Mouse (Mus musculus) inflammation-experienced regulatory T-cells, adult 6 months (primary cell): ENCODE measurements around the gene Gna15. TPM values are rescaled to one million over a fixed set of nuclear protein-coding genes. Genes with fewer than 3 reads are reported as not detected.

ENCODE experiments used
- ATAC-seq: one replicate; pipeline ENCODE4 v1.8.0; 2017
- polyA plus RNA-seq, 3 experiments: library from polyadenylated mRNA; unstranded; fragments of 100-300 nt; shearing (Covaris generic); gene quantifications; one replicate each; pipeline ENCODE4 v1.2.1; 2017

Gna15 gene
- polyA plus RNA-seq, 3 experiments from 2014 or later = 23.1 to 102 (median 24.3) TPM

DNA sequence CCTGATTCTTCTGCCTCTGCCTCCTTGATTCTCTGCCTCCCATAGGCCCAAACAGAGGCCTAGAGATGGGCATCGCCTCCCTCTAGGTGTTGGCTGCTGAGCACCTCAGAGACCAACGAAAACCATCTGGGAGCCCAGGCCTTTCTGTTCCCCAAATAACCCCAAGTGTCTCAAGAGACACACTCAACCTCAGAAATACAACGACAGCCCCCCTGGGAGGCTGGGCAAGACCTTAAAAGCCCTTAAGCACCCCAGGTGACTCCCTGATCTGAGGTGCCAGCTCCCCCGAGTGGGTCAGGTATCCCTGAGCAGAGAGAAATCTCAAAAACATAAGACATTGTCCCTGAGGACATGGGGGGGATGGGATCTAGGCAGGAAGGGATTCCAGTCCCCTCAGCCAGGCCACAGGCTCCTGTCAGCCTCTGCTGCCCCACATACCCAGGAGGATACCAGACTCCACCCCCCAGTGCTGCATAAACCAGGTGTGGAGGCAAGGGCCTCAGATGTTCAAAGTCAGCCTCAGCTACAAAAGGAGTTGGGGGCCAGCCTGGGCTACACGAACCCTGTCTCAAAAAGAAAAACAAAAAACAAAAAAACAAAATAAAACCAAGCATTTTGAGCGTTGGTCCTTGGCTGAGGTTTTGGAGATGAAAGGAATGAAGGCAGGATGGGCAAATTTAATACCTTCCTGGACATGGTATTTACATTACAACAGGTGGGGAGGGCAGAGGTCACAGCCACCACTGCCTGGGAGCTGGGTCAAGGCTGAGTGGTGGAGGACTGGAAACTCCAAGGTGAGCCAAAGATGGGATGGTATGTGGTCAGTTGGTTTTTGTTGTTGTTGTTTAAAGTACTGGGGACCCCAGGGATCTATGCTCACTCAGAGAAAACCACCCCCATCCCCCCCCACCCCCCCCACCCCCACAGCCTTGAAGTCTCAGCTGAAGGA is 30.1 kb upstream of the Gna15 start:
- ATAC-seq = no peak

DNA sequence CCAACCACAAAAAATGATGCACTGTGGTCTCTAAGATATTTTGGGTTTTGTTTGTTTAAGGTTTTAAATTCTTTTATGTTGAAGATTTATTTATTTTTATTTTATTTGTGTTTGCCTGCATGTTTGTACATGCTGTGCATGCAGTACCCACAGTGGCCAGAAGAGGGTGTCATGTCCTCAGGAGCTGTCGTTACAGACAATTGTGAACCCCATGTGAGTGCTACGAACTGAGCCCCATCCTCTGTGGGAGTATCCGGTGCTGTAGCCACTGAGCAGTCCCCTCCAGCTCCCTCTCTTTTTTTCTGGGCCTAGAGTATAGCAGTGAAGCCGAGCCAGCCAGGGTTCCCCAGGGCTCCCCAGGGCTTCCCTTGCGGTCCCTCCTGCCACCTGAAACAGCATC is 29.2 kb upstream of the Gna15 start:
- no peak for ATAC-seq

DNA sequence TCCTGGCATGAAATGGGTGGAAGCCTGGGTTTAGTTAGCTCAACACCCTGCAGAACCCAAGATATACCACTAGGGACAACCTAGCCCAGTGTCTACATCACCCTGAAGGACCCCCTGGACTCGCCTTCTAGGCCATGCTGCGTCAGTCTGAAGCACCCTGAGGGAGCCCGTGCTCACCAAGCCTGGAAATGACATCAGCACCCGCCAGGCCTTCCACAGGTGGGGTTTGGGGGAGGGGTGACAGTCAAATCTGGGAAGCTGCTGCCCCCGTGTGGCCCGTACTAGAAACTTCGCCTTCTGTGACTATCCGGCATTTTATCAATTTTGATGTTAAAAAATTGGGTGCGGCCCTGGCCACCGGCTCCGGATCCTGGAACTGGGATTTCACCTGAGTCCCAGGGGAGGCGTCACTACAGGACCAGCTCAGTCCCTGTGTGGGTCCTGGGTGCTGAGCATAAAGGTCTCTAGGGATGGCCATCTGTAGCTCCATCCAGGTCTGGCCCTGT is 27.6 kb upstream of the Gna15 start:
- ATAC-seq = peak; percentile 92

DNA sequence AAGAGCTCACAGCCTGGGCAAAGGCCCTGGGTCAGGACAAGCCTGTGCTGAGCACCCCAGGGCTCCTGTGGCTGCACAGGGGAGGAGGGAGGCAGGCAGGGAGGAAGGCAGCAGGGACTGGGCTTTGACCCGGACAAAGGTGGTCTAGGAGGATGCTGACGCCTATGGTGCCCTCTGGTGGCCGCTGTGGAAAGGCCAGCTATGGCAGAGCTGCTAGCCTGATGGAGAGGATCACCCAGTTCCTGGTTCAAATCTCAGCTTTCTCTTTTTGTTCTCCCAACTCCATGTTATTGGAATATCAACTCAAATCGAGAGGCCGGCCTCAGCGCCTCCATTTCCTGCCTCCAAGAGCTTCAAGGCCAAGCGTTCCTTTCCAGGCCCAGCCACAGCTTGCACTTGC is 26.2 kb upstream of the Gna15 start:
- ATAC-seq = peak; percentile 28

DNA sequence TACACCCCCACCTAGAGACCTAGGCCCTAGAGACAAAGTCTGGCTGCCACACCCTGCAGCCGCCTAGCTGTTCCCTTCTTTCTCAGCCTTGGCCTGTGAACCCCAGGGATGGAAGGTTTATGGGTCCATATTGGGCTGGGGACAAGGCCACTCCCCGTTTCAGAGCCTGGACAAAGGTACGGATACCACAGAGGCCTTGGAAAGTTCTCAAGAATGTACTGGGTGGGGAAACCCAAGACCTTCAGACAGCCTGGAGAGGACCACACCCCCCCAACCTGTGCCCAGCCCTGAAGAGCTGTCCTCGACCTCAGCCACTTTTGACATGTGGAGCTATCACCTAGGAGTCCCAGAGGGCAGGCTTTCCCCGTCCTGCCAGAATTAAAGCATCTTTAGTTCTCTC is 24.9 kb upstream of the Gna15 start:
- no peak for ATAC-seq

DNA sequence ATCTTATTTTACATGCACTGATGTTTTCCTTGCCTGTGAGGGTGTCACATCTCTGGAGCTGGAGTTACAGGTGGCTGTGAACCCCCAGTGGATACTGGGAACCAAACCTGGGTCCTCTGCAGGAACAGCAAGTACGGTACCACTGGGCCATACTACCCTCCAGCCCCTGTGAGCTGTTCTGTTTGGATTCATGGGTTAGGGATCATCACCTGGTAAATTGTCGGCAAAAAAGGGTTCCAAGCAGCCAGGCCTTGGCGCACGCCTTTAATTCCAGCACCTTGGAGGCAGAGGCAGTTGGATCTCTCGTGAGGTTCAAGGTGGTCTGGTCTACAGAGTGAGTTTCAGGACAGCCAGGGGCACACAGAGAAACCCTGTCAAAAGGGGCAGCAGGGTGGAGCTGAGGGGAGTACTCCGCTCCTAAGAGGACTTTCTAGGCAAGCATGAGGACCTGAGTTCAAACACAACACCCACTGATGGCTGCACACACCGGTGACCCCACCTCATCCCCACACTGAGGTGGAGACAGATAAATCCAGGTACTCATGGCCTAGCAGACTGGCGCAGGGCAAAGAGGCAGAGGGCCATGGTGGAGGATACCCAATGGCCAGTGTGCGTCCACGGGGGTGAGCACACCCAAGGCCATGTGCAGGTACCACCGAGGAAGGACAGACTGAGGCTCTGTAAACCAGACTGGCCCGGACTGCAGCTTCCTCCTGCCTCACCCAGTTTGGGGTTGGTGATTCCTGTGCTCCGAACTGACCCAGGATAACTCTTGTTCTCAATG is 23.0 kb upstream of the Gna15 start:
- no peak for ATAC-seq

DNA sequence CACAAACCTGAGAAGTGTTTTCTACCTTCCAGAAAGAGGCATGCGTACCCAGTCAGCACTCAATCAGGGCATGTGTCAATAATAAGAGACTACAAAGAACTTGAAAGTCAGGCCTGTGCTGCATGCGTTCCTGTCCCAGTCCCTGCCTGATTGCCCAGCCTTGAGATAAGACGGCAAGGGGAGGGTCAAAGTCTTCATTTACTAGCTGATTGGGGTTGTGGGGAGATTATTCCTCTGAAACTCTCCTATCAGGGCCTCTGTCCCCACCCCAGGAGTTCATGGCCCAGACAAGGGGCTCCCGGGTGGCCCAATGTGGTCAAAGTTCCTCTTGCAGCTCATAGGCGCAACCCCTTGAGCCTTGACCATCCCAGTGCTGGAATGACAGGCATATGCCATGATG is 22.3 kb upstream of the Gna15 start:
- no peak for ATAC-seq

DNA sequence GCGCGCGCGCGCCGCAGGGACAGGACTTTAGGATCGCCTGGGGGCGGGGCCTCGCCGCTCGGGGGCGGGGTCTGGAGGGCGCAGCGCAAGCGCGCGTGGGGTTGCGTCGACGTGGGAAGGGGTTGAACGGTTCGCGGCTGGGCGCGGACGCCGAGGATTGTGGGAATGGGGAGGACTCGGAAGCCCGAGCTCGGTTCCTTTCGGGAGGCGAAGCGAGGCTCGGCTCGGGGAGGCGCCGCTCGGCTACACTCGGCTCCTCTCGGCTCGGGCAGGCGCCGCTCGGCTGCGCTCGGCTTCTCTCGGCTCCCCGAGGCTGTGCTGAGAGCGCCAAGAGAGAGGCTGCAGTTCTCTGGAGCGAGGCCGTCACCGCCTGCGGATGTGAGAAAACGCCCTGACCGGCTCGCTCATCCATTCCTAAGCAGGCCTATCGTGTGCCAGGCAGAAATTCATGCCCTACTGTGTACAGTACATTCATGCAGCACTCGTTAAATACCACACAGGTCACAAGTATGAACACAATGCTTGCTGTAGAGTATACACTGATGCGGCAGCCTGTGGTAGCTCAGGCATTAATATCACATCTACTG is 21.2 kb upstream of the Gna15 start, which contains the start of gene Gna11:
Gna11 (minus strand) TSS at position 30 of the 587 bp plus-strand sequence.
- ATAC-seq = peak; percentile 96

DNA sequence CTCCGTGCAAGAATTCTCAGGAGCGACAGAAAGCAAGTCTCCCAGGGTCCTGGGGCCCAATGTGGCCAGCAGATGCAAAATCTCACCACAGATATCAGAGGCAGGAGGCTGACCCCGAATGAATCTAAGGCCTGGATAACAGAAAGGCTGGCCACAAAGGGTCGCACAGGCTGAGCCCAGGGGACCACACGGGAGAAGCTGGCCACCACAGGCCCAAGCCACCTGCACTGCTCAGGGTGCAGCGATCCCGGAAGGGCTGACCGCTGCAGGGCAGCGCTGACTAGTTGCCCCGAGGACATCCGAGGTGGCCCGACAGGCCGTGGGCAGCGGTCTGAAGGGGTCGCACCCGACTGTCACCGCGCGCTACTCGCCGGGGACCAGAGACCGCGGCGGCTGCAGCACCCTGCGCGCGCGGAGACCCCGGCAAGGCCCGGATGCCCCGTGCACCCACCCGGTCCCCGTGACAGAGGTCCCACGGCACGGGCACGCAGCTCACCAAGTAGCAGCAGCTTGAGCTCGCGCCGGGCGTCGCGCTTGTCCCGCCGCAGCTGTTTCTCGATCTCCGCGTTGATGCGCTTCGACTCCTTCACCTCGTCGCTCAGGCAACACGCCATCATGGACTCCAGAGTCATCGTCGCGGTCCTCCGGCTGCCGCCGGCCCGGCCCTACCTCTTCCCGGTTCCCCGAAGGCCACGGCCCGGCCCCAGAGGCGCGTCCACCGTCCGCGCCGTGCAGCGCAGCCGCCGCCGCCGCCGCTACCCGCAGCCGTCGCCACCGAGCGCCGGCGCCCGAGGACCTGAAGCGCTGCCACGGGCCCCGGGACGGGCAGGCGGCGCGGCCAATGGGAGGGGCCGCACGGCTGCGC is 20.5 kb upstream of the Gna15 start:
- ATAC-seq = peak; percentile 5

DNA sequence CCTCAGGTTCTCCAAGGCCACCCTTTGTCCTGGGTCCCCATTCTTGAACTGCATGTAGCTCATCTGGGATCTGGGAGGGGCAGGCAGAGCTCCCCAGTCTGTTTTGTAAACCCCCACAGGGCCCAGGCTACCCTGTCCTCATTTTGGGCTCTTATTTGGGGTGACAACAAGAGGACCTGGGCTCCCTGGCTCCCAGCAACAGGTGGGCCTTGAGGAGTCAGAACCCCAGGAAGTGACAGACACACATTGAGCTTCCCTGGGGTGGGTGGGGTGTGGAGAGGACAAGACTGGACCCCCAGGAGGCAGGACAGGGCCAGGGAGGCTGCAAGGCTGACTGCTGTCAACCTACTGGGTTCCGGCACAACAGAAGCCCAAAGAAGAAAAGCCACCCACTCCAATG is 19.6 kb upstream of the Gna15 start:
- no peak for ATAC-seq

DNA sequence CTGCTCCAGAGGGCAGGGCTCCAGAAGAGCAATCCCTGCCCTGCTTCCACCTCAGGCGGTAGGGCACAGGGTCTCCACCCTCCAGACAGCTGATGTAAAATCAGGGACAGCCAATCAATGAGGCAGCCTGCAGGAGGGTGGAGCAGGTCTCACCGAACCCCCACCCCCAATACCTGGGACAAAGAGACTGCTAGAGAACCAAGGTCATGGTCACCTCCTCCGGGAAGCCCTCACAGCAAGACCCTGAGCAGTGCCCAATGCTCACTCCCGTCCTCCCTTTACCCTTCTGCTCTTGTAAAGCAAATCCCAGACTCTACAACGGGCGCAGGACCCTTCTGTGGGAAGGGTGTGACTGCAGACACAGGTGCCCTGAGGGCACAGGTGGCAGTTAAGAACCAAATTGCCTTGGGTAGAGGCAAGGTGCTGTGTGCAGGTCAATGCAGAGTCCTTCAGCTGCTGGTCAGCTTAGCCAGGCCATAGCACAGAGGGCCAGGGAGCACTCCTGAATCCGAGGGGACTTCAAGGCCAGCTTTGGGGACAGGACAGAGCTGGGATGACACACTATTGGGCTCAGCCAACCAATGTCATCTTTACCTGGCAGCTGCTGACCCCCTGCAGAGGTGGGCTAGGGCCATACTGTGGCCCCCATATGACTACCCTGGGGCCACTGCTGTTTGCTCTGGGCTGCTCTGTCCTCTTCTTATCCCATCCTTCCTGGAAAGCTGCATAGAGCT is 18.9 kb upstream of the Gna15 start:
- ATAC-seq = no peak

DNA sequence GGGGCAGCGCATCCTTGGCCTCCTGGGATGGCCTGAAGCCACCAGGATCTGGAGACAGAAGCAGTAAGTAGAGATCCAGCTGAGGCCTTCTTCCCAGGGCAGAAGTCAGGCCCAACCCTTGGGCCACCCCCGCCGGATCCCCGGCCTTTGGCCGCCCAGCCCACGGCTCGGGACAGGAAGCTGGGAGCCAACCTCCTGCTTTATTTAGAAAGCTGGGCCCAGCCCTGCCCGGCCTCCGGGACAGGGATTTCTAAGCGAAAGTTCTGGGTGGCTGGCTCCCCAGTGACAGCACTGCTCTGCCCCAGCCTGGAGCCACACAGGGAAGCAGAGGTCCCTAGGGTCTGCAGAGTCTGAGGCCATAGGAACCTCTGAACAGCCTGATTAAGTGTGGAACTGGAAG is 17.8 kb upstream of the Gna15 start:
- ATAC-seq = no peak

DNA sequence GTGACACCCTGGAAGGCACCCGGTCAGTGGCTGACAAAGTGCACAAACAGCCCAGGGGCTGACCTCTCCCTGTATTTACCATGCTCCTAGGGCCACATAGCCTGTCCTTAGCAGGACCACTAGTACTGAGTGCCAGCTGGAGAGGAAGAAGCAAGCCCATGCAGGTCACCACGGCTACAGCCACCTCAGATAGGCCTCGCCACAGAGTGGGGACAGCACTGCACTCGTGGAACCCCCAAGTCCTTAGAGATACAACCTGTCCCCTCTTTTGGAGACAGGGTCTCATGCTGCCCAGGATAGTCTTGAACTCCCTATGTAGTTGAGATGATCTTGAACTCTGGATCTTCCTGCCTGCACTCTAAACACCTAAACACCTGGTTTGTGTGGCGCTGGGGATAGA is 17.3 kb upstream of the Gna15 start:
- ATAC-seq = no peak

DNA sequence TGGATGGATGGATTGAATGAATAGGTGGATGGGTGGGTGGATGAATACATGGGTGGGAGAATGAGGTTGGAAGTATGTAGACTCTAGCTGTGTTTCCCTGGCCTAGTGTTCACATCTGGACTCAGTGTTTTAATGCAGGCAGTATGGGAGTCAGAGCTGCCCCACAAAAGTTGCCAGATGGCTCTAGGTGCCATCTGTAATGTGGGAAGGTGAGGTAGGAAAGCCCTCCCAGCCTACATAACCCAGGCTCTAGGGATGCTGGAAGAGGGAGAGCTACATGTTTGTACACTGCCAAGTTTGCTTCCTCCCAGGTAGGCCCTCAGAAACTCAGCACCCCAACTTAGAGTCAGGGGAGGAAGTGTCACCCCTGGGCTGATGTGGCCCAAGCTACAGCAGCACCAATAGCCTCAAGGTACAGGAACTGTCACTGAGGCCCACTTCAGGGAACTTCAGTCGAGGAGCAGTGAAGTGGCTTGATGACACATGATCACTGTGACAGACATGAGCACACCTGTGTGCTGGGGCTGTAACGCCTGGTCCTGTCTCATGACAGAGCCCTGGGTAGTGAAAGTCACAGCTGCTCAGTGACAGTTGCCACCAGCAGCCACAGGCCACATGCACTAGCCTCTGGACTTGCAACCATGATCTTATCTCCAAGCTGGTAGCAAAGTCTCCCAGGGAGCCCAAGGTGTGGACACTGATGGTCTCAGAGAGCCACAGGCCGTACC is 14.5 kb upstream of the Gna15 start:
- no peak for ATAC-seq

DNA sequence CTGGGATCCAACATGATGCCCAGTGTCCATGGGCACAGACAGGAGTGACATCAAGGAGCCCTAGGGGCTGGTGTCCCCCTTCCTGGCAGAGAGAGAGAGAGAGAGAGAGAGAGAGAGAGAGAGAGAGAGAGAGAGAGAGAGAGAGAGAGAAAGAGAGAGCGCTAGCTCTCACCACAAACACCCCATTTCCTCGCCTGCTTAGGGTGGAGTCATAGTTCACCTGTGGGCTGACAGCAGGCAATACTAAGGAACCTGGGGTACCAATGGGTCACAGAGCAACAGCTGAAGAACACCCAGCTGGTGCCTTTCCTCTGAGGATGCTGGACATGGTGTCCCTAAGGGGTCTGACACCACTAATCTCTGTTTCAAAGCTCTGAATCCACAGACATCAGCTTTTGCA is 13.4 kb upstream of the Gna15 start:
- peak; percentile 17 for ATAC-seq

DNA sequence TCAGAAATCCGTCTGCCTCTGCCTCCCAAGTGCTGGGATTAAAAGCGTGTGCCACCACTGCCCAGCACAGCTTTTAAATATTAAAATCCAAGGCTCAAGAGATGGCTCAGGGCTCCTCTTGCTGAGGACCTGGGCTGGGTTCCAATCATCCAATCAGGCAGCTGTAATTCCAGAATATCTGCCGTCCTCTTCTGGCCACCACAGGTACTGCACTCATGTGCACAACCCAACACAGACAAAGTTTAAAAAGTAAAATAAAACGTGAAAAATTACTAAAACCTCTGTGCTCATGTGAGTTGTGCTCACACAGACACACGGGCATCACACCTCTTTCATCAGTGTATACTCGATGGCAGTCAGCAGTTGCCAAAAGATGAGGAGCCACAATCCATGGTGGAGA is 12.7 kb upstream of the Gna15 start:
- ATAC-seq = no peak

DNA sequence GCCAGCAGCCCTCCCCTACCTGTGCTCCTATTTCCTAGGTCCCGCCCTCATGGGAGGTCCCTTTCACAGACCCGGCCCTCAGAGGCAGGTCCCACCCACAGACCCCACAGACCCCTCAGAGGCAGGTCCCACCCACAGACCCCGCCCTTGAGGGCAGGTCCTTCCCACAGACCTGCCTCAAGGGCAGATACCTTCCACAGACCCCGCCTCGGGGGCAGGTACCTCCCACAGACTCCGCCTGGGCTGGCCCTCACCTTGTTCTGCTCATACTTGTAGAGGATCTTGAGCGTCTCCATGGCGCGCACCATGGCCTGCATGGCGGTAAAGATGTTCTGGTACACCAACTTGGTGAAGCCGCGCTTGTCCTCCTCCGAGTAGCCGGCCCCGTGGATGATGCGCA is 10.8 kb upstream of the Gna15 start:
- ATAC-seq = no peak

DNA sequence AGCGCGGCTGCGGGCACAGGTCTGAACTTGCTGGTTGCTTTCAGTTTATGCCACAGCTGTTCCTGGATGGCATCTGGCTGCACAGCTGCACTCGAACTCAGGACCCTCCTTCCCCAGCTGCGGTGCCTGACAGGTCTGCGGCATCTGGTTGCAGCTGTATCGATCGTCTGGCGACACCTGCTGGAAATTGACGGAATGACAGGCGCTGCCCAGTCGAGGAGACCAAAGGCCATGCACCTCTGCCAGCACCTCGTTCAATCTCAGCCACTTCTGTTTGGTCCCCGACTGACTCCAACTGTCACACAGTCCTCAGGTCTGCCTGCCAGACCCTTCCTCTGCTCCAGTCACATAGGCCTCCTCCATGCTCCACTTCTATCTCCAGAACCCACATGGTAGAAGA is 2.8 kb upstream of the Gna15 start:
- ATAC-seq = peak; percentile 71

DNA sequence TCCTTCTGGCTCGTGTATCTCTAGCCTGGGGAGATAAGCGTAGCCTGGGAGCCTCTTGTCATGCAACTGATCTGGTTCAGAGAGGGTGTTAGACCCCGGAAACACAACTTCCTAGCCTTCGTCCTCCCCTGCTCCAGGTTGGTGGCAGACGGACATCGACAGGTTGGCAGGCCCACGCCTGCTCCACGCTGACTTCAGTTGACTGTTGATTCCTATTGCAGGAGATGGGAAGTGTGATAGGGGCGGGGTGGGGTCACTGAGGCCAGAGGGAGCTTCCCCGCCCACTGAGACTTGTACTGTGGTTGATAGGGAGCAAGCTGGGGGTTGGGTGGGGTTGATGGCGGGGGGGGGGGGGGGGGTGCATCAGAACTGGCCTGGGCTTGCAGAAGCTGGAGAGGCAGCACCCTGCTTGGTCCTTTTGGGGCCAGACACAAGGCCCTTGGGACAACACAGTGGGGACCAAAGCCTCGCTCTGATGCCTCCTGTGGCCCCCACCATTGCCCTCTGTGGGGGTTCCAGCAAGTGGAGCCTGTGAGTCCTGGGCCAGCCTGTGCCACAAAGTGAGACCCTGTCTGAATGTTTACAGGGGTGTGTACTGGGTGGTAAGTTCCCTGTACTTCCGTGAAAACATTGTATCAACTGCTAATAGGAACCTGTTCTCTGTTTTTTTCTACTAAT is 1.1 kb upstream of the Gna15 start:
- no peak for ATAC-seq

DNA sequence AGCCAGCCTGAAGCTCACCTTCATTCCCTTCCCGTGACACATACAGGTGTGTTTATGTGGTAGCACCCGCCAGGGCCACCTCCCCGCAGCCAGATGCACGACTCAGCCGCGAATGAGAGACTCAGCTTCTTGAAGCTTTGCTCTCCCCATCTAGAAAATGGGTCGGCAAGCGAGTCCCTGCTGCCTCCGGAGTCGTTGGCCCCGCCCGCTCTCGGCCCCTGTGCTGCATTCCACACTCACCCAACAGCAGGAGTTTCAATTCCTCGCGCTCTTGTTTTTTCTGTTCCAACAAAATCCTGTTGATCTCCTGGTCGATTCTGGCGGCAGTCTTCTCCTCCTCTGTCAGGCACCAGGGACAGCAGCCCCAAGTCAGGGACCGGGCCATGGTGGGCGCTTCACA is 455 bp downstream of the Gna15 start:
- peak; percentile 33 for ATAC-seq
